Mouse (Mus musculus) embryonic facial prominence, embryonic 12.5 days (tissue): ENCODE measurements around the gene Epb41l2. TPM values are rescaled to one million over a fixed set of nuclear protein-coding genes. Genes with fewer than 3 reads are reported as not detected.

Experiments used
- ATAC-seq: fragments of 200-750 bp; cut with Nextera tagmentation; 2 replicates; pipeline ENCODE4 v1.8.0; 2017; ENCODE audit not compliant: insufficient number of reproducible peaks, insufficient read depth, low FRiP score, low TSS enrichment
- H3K27ac ChIP-seq: fragments of 300-500 bp; sonication (generic); 2 replicates; pipeline ENCODE4 v1.5.1; 2016; ENCODE audit warnings: mild to moderate bottlenecking
- H3K27me3 ChIP-seq: fragments of 300-500 bp; sonication (generic); 2 replicates; pipeline ENCODE4 v1.6.1; 2016; ENCODE audit warnings: mild to moderate bottlenecking, moderate library complexity
- H3K36me3 ChIP-seq: fragments of 300-500 bp; sonication (generic); 2 replicates; pipeline ENCODE4 v1.6.1; 2016; ENCODE audit warnings: mild to moderate bottlenecking
- H3K4me1 ChIP-seq: fragments of 300-500 bp; sonication (generic); 2 replicates; pipeline ENCODE4 v1.6.1; 2016
- H3K4me2 ChIP-seq: fragments of 300-500 bp; sonication (generic); replicated peaks from 2 replicates; pipeline ENCODE4 v1.6.1; 2016; ENCODE audit warnings: mild to moderate bottlenecking, moderate library complexity
- H3K4me3 ChIP-seq: fragments of 300-500 bp; sonication (generic); 2 replicates; pipeline ENCODE4 v1.5.1; 2016; ENCODE audit warnings: mild to moderate bottlenecking
- H3K9ac ChIP-seq: fragments of 300-500 bp; sonication (generic); 2 replicates; pipeline ENCODE4 v1.6.1; 2016; ENCODE audit warnings: mild to moderate bottlenecking, moderate library complexity
- H3K9me3 ChIP-seq: fragments of 300-500 bp; sonication (generic); 2 replicates; pipeline ENCODE4 v1.6.1; 2016; ENCODE audit warnings: mild to moderate bottlenecking, moderate library complexity
- WGBS: fragments of 180-500 bp; shearing (Covaris S2); methylation state at CpG from one replicate; pipeline ENCODE4 v1.1.7; 2016; 5-methylcytosine and 5-hydroxymethylcytosine counted together
- polyA plus RNA-seq: library from polyadenylated mRNA; unstranded; fragments of >200 nt; fragmentation: Nextera tagmentation; extraction: Ambion mirVana; gene quantifications from 2 replicates; pipeline ENCODE4 v1.2.1, GENCODE M21; 2016

Epb41l2 gene
- polyA plus RNA-seq, 1 experiment from 2014 or later, result 96.7 TPM

GRCm38 (mm10) chr10:25385811-25386580 is 26.4 kb downstream of the Epb41l2 start:
- Histone ChIP-seq H3K27ac (peak overlapping the region; percentile 79), H3K4me1 (peaks cover 38% of the 10 kb centered on the region), H3K4me2 (no peak overlapping the region), H3K9ac (no peak overlapping the region), H3K9me3 (no peaks in the 10 kb centered on the region), H3K4me3 (no peak overlapping the region), H3K36me3 (no peaks in the 10 kb centered on the region), H3K27me3 (no peaks in the 10 kb centered on the region)
- ATAC-seq, result no peak
- WGBS, result 39% methylated on average over 13 of the region's 13 CpGs

DNA sequence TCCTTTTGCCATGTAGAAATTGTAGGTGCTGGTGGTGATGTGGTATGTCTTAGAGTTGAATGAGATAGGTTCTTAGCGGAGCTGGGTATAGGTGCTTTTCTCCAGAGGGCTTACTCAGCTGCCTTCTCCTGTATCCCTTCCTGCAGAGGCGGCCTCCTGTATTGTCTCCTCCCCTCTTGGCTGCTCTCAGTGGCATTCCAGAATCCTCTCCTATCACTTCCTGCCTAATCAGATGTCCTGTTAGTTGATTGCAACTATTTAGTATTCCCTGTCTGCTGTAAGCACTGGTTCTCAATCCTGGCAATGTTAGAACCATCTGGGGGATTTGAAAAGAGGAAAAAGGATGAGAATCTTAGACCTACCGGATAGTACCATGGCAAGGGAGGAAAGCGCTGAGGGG is 27.3 kb downstream of the Epb41l2 start:
- no peak overlapping the region for H3K9ac ChIP-seq
- no peak overlapping the region for H3K4me2 ChIP-seq
- H3K27ac ChIP-seq, result peak overlapping the region; percentile 79; the same call in 1 of the 2 replicates
- H3K4me3 ChIP-seq, result no peak overlapping the region
- no peak for ATAC-seq
- H3K36me3 ChIP-seq, result no peaks in the 10 kb centered on the region
- 62% methylated on average over 4 of the region's 4 CpGs for WGBS
- no peaks in the 10 kb centered on the region for H3K9me3 ChIP-seq
- no peaks in the 10 kb centered on the region for H3K27me3 ChIP-seq
- peaks cover 38% of the 10 kb centered on the region for H3K4me1 ChIP-seq

DNA sequence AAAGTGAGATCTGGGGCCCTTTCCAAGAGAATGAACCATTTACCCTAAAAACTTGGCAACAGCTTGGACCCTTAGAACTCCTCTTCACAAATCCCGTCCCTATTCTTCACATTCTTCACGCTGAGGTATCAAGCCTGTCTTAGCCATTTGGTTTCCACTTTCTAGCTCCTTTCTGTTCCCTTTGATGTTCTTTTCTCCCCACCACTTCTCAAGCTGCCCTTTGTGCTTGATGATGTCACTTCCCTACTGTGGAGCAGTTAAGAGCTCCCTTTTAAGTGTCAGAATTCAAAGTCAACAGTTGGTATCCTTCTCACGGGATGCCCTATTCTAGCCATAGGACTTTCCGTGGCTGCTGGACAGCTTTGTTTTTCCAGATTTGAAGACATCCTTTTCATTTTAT is 27.7 kb downstream of the Epb41l2 start:
- Histone ChIP-seq H3K9ac (no peak overlapping the region), H3K36me3 (no peaks in the 10 kb centered on the region), H3K4me1 (peaks cover 38% of the 10 kb centered on the region), H3K4me2 (no peak overlapping the region), H3K27ac (no peak overlapping the region), H3K4me3 (no peak overlapping the region), H3K9me3 (no peaks in the 10 kb centered on the region), H3K27me3 (no peaks in the 10 kb centered on the region)
- 43% methylated on average over 4 of the region's 4 CpGs for WGBS
- ATAC-seq, result no peak

DNA sequence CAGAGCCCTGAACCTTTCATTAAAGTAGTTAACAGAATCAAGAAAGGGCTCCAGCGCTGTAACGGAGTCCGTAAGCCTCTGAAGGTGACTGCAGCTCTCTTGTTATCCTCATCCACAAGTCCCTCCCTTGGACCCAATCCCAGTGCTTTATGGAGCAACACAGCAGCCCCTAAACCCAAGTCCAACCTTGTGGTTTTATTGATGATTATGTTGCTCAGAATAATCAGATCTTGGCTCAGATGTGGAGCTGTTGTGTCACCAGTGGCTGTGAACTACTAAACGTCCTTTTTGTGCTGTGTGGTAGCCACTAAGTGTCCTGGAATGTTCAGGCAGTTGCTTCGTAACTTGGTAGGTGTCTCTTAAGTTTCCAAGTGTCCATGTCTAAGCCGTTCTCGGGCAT is 33.2 kb downstream of the Epb41l2 start:
- Histone ChIP-seq H3K36me3 (no peaks in the 10 kb centered on the region), H3K9me3 (no peaks in the 10 kb centered on the region), H3K4me1 (peaks cover 11% of the 10 kb centered on the region), H3K4me2 (no peak overlapping the region), H3K27ac (no peak overlapping the region), H3K9ac (no peak overlapping the region), H3K4me3 (no peak overlapping the region), H3K27me3 (no peaks in the 10 kb centered on the region)
- 88% methylated on average over 7 of the region's 7 CpGs for WGBS
- ATAC-seq, result no peak

- ATAC-seq, result no peak
- H3K4me1 ChIP-seq, result peaks cover 18% of the 10 kb centered on the region
Measured at GRCm38 (mm10) chr10:25393721-25394120, 34.1 kb downstream of the Epb41l2 start.

GRCm38 (mm10) chr10:25395236-25395886 is 35.8 kb downstream of the Epb41l2 start:
- H3K9me3 ChIP-seq, result no peaks in the 10 kb centered on the region
- H3K27me3 ChIP-seq, result no peaks in the 10 kb centered on the region
- no peak overlapping the region for H3K4me2 ChIP-seq
- no peak for ATAC-seq
- WGBS, result 84% methylated on average over 5 of the region's 5 CpGs
- peaks cover 33% of the 10 kb centered on the region for H3K4me1 ChIP-seq
- H3K36me3 ChIP-seq, result no peaks in the 10 kb centered on the region
- no peak overlapping the region for H3K4me3 ChIP-seq
- no peak overlapping the region for H3K27ac ChIP-seq
- no peak overlapping the region for H3K9ac ChIP-seq

More at GRCm38 (mm10) chr10:25393721-25394120, 34.1 kb downstream of the Epb41l2 start:
- H3K9ac ChIP-seq, result no peak overlapping the region
- no peak overlapping the region for H3K4me3 ChIP-seq
- H3K27me3 ChIP-seq, result no peaks in the 10 kb centered on the region
- H3K9me3 ChIP-seq, result no peaks in the 10 kb centered on the region
- no peak overlapping the region for H3K27ac ChIP-seq
- H3K36me3 ChIP-seq, result no peaks in the 10 kb centered on the region
- H3K4me2 ChIP-seq, result no peak overlapping the region
- 81% methylated on average over 1 of the region's 1 CpGs for WGBS

DNA sequence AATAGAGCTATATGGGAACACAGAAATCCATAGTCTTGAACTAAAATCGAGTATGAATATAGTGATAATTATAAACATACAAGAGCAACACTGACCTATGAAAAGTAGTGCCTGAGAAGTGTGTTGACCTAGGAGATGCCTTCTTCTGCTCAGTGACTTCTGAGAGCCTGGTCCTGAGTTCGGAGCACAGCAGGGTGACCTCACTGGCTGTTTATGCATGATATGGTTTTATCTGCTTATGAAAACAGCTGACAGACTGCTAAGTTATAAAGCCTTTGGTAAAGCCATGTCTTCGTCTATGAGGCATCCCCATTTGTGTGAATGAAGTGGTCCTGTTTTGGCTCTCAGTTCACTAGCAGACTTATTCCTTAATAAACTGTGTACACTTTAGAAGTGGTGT is 37.3 kb downstream of the Epb41l2 start:
- H3K27ac ChIP-seq, result no peak overlapping the region
- H3K9ac ChIP-seq, result no peak overlapping the region
- H3K27me3 ChIP-seq, result no peaks in the 10 kb centered on the region
- no peak for ATAC-seq
- H3K4me3 ChIP-seq, result no peak overlapping the region
- H3K4me1 ChIP-seq, result peaks cover 38% of the 10 kb centered on the region
- WGBS, result 90% methylated on average over 3 of the region's 3 CpGs
- H3K4me2 ChIP-seq, result no peak overlapping the region
- no peaks in the 10 kb centered on the region for H3K36me3 ChIP-seq
- no peaks in the 10 kb centered on the region for H3K9me3 ChIP-seq

- ATAC-seq, result no peak
- no peaks in the 10 kb centered on the region for H3K9me3 ChIP-seq
- no peak overlapping the region for H3K4me2 ChIP-seq
- peaks cover 42% of the 10 kb centered on the region for H3K4me1 ChIP-seq
- WGBS, result 55% methylated on average over 14 of the region's 14 CpGs
- H3K4me3 ChIP-seq, result no peak overlapping the region
- H3K9ac ChIP-seq, result no peak overlapping the region
- H3K27me3 ChIP-seq, result no peaks in the 10 kb centered on the region
- H3K36me3 ChIP-seq, result no peaks in the 10 kb centered on the region
- H3K27ac ChIP-seq, result no peak overlapping the region
Measured at GRCm38 (mm10) chr10:25397767-25398690, 38.4 kb downstream of the Epb41l2 start.

DNA sequence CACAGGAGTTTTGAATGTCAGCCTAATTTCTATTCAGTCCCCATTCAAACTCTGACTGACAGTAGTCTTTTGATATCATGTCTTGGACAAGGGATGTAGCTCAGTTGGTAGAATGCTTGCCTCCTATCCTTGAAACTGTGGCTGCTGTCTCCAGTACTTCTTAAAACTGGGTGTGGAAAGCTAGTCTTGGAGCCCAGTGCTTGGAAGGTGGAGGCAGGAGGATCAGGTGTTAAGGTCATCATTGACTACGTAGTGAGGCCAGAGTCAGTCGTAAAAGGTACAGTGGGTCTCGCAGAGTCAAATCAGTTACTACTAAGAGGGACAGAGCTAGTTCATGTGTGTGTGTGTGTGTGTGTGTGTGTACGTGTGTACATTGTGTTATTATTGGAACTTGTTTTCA is 39.4 kb downstream of the Epb41l2 start:
- Histone ChIP-seq H3K9me3 (no peaks in the 10 kb centered on the region), H3K27ac (no peak overlapping the region), H3K36me3 (no peaks in the 10 kb centered on the region), H3K4me2 (no peak overlapping the region), H3K27me3 (no peaks in the 10 kb centered on the region), H3K4me1 (peaks cover 44% of the 10 kb centered on the region), H3K9ac (no peak overlapping the region), H3K4me3 (no peak overlapping the region)
- 83% methylated on average over 4 of the region's 4 CpGs for WGBS
- no peak for ATAC-seq

DNA sequence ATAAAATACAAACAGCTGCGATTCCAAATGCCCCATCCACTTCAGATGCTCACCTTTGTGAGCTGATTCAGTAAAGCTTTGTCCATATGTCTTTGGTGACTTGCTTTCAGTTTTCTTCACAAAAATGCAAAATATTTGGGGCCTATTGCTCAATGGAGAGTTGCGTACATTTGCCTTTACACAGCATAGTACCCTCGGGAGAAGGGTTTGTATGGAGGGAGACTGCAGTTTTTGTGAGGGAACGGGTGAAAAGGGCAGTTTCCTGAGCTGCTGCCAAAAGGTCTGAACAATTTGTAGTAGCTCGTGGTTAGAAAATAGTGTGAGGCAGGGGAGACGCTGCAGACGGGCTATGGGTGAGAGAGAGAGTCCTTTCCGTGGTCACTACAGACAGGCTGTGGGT is 40.5 kb downstream of the Epb41l2 start:
- WGBS, result 43% methylated on average over 8 of the region's 8 CpGs
- Histone ChIP-seq H3K27ac (0 out of 2 replicates have a peak overlapping the region, but pooled peaks have one; percentile 41), H3K27me3 (no peaks in the 10 kb centered on the region), H3K9me3 (no peaks in the 10 kb centered on the region), H3K9ac (no peak overlapping the region), H3K4me1 (peaks cover 50% of the 10 kb centered on the region), H3K4me2 (no peak overlapping the region), H3K4me3 (no peak overlapping the region), H3K36me3 (no peaks in the 10 kb centered on the region)
- no peak for ATAC-seq

DNA sequence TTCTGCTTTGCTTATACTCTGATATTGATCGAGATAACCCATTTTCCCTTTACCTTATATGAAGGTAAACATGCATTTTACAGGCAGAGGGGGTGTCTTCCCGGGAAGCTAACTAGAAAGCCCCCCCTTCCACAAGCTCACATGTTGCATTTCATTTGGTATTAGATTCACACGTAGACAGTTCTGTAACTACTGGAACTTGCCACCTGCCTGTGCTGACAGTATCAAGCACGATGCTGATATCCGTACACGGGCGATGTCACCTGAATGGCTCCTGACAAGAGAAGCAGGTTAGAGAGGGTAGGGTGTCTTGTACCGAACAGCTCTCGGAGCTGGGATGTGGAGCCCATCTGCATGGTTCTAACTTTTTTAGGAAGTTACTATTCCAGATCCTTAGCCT is 41.0 kb downstream of the Epb41l2 start:
- H3K4me3 ChIP-seq, result no peak overlapping the region
- no peaks in the 10 kb centered on the region for H3K27me3 ChIP-seq
- H3K9me3 ChIP-seq, result no peaks in the 10 kb centered on the region
- WGBS, result 86% methylated on average over 9 of the region's 9 CpGs
- no peak overlapping the region for H3K27ac ChIP-seq
- H3K4me1 ChIP-seq, result peaks cover 52% of the 10 kb centered on the region
- no peak overlapping the region for H3K4me2 ChIP-seq
- H3K36me3 ChIP-seq, result no peaks in the 10 kb centered on the region
- H3K9ac ChIP-seq, result no peak overlapping the region
- no peak for ATAC-seq
